In genomic region chr6:100190803-100191559, GRCm38 (mm10) we compare ENCODE assay signal across 25 mouse cellular contexts.
DNase-seq lines count a peak whose midpoint lies in the region; ATAC-seq and TF ChIP-seq lines count a peak whose summit lies in the region.
"Had no signal": no experiment of that assay in that cellular context is flagged by ENCODE, and none has a peak within 500 bp of the region (broad histone marks: within the 10 kb centered on the region; RNA-seq: fewer than 3 reads in every experiment).

No protein-coding gene starts in this region.

- ATAC-seq in megakaryocyte progenitor cell, adult 5-6 weeks (replicated peaks; ENCODE audit: poor library complexity) = no peak
- ATAC-seq: CD4-positive, CD25-positive, alpha-beta regulatory T cell, adult 4 months; forebrain, embryonic 14.5 days; forebrain, postnatal 0 days; hindbrain, postnatal 0 days; inflammation-experienced regulatory T-cells, adult 6 months; intestine, embryonic 16.5 days had no signal

- H3K27ac ChIP-seq in heart, embryonic 10.5 days = 0 out of 2 replicates have a peak overlapping the region, but pooled peaks have one; percentile 10
- H3K27ac ChIP-seq in bone marrow macrophage, adult 2 months (ENCODE audit: insufficient read depth, low read depth, low read length) = peak overlapping the region; percentile 12; the same call in 1 of the 2 replicates
- H3K27ac ChIP-seq: embryonic facial prominence, embryonic 12.5 days; embryonic facial prominence, embryonic 15.5 days; gastrocnemius, adult 2 months; heart, adult 2 months; hindbrain, embryonic 14.5 days; hindbrain, postnatal 0 days had no signal

- no peak overlapping the region for H3K4me2 ChIP-seq in myocyte (ENCODE audit: low read depth)
- H3K4me2 ChIP-seq: embryonic facial prominence, embryonic 12.5 days; embryonic facial prominence, embryonic 15.5 days; heart, embryonic 11.5 days; hindbrain, embryonic 14.5 days had no signal

- WGBS in heart, embryonic 10.5 days = 81% methylated on average over 15 of the region's 15 CpGs

- DNase-seq in heart, embryonic 10.5 days (ENCODE audit: low spot score) = no peak
- DNase-seq in heart, postnatal 4 days = no peak
- DNase-seq in lung, postnatal 14 days = no peak
- DNase-seq: adrenal gland, adult 8-10 months; adrenal gland, postnatal 25 days; cerebellum, adult 2 months; cerebellum, adult 9-11 months; cerebellum, postnatal 25 days; forebrain, postnatal 0 days; gastrocnemius, adult 2 months; gastrocnemius, postnatal 14 days; heart, adult 2 months; heart, postnatal 36 days had no signal

- H3K36me3 ChIP-seq in heart, embryonic 10.5 days = no peaks in the 10 kb centered on the region
- no peaks in the 10 kb centered on the region for H3K36me3 ChIP-seq in myocyte (ENCODE audit: control insufficient read depth, insufficient read depth)
- H3K36me3 ChIP-seq: embryonic facial prominence, embryonic 12.5 days; embryonic facial prominence, embryonic 15.5 days had no signal

- H3K4me1 ChIP-seq in heart, embryonic 10.5 days = peaks cover 61% of the 10 kb centered on the region
- H3K4me1 ChIP-seq in bone marrow macrophage, adult 2 months (ENCODE audit: control insufficient read depth, insufficient read depth, low read length) = peaks cover 29% of the 10 kb centered on the region

- peaks cover 36% of the 10 kb centered on the region for H3K27me3 ChIP-seq in heart, embryonic 10.5 days (ENCODE audit: insufficient read depth, poor library complexity, severe bottlenecking)
- no peaks in the 10 kb centered on the region for H3K27me3 ChIP-seq in myocyte (ENCODE audit: control insufficient read depth, insufficient read depth, insufficient read length)

- H3K4me3 ChIP-seq in heart, embryonic 10.5 days = no peak overlapping the region
- no peak overlapping the region for H3K4me3 ChIP-seq in bone marrow macrophage, adult 2 months (ENCODE audit: insufficient read depth, low read length)
- no peak overlapping the region for H3K4me3 ChIP-seq in myocyte
- H3K4me3 ChIP-seq: embryonic facial prominence, embryonic 12.5 days; embryonic facial prominence, embryonic 15.5 days; gastrocnemius, adult 2 months; heart, adult 2 months had no signal

- H3ac ChIP-seq in myocyte (ENCODE audit: control insufficient read depth, insufficient read length) = no peak overlapping the region

- H3K79me2 ChIP-seq in myocyte (ENCODE audit: control insufficient read depth, insufficient read depth) = no peaks in the 10 kb centered on the region

- H3K9me3 ChIP-seq in heart, embryonic 10.5 days = no peaks in the 10 kb centered on the region
- H3K9me3 ChIP-seq: embryonic facial prominence, embryonic 12.5 days; embryonic facial prominence, embryonic 15.5 days had no signal

- no peak for TF ChIP-seq CTCF in bone marrow macrophage, adult 2 months (IDR thresholded peaks at IDR 0.05; ENCODE audit: low read depth, low read length)

- no peak for TF ChIP-seq POLR2A in bone marrow macrophage, adult 2 months (IDR thresholded peaks at IDR 0.05; ENCODE audit: borderline replicate concordance, low read depth, low read length)
- no peak for TF ChIP-seq POLR2A in myocyte (IDR thresholded peaks at IDR 0.05; ENCODE audit: insufficient read length, low read depth)

TF ChIP-seq in myocyte, 11 proteins besides CTCF, POLR2A, EP300 and RAD21:
- TF ChIP-seq MAX (IDR thresholded peaks at IDR 0.05; ENCODE audit: low read depth) (no peak), CEBPB (IDR thresholded peaks at IDR 0.05; ENCODE audit: insufficient read depth, poor library complexity, severe bottlenecking) (no peak), TCF3 (IDR thresholded peaks at IDR 0.05; ENCODE audit: insufficient read length, low read depth) (no peak), USF1 (IDR thresholded peaks at IDR 0.05; ENCODE audit: low read depth) (no peak), E2F4 (IDR thresholded peaks at IDR 0.05; ENCODE audit: insufficient read depth) (no peak), REST (IDR thresholded peaks at IDR 0.05; ENCODE audit: insufficient read depth, insufficient read length) (no peak), MYOG (IDR thresholded peaks at IDR 0.05; ENCODE audit: control insufficient read depth in 1 of 3, insufficient read depth in 1 of 3, insufficient read length in 2 of 3, low read depth in 2 of 3) (peak in 1 of 3 experiments; percentile 63), MYOD1 (IDR thresholded peaks at IDR 0.05; ENCODE audit: control insufficient read depth in 1 of 3, insufficient read length in 2 of 3, low read depth in 2 of 3) (peak; percentile 11 to 76 (median 25))
